Mouse (Mus musculus) liver, embryonic 11.5 days (tissue): ENCODE measurements around the gene Vps11. TPM values are rescaled to one million over a fixed set of nuclear protein-coding genes. Genes with fewer than 3 reads are reported as not detected.
"Not testable (repeated sequence)": the region's sequence is repeated elsewhere in the genome, so short reads cannot be mapped to it uniquely, and the experiment has no call there.

Source experiments
- ATAC-seq: fragments of 200-750 bp; cut with Nextera tagmentation; replicated peaks from 2 replicates; pipeline ENCODE4 v1.8.0; 2017; ENCODE audit warnings: moderate number of reproducible peaks, mild to moderate bottlenecking, moderate TSS enrichment, moderate library complexity; ENCODE audit not compliant: low FRiP score
- DNase-seq: peaks from one replicate; pipeline ENCODE4 v3.0.0-alpha.2; 2017; ENCODE audit warnings: low spot score
- H3K27ac ChIP-seq: fragments of 300-500 bp; sonication (generic); 2 replicates; pipeline ENCODE4 v1.5.1; 2014; ENCODE audit warnings: mild to moderate bottlenecking, low read depth, low read length, control low read depth
- H3K27me3 ChIP-seq: fragments of 300-500 bp; sonication (generic); replicated peaks from 2 replicates; pipeline ENCODE4 v1.6.1; 2014; ENCODE audit warnings: low read length, mixed read lengths; ENCODE audit not compliant: control insufficient read depth, insufficient read depth
- H3K36me3 ChIP-seq: fragments of 300-500 bp; sonication (generic); 2 replicates; pipeline ENCODE4 v1.6.1; 2014; ENCODE audit warnings: mild to moderate bottlenecking, low read length, moderate library complexity, mixed read lengths; ENCODE audit not compliant: control insufficient read depth, insufficient read depth
- H3K4me1 ChIP-seq: fragments of 300-500 bp; sonication (generic); replicated peaks from 2 replicates; pipeline ENCODE4 v1.6.1; 2014; ENCODE audit warnings: low read length, mixed read lengths; ENCODE audit not compliant: control insufficient read depth, insufficient read depth
- H3K4me2 ChIP-seq: fragments of 300-500 bp; sonication (generic); 2 replicates; pipeline ENCODE4 v1.6.1; 2014; ENCODE audit warnings: mild to moderate bottlenecking, control low read depth, moderate library complexity
- H3K4me3 ChIP-seq: fragments of 300-500 bp; sonication (generic); 2 replicates; pipeline ENCODE4 v1.5.1; 2014; ENCODE audit warnings: low read depth, low read length, control low read depth
- H3K9ac ChIP-seq: fragments of 300-500 bp; sonication (generic); 2 replicates; pipeline ENCODE4 v1.6.1; 2014; ENCODE audit warnings: low read depth, low read length, control low read depth
- H3K9me3 ChIP-seq: fragments of 300-500 bp; sonication (generic); 2 replicates; pipeline ENCODE4 v1.6.1; 2016; ENCODE audit warnings: low read length, inconsistent platforms, mixed read lengths; ENCODE audit not compliant: control insufficient read depth
- WGBS: fragments of 180-500 bp; shearing (Covaris S2); extraction: QIAGEN DNeasy Blood & Tissue Kit; methylation state at CpG from one replicate; pipeline ENCODE4 v1.1.7; 2014; 5-methylcytosine and 5-hydroxymethylcytosine counted together
- polyA plus RNA-seq: library from polyadenylated mRNA; unstranded; fragments of >200 nt; fragmentation: Nextera tagmentation; extraction: Ambion mirVana; gene quantifications from 2 replicates; pipeline ENCODE4 v1.2.1, GENCODE M21; 2014

Vps11 gene
- polyA plus RNA-seq, 1 experiment from 2014 or later = 25.2 TPM

DNA sequence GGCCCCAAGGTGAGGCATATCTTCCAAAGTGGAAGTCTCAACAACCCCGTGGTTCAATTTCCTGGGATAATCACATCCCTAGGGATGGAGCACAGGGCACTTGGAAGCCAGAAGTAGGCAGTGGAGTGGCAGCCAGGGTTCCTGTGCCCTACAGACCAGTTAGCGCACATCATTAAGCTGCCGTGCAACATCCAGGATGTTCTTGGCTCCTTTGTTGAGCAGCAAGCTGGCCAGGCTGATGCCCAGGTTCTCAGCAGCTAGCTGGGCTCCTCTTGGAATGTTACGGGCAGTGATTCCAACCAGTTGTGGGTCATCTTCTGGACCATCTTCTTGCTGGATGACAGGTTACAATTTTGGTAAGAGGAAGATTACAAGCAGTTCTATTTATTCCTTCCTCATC lies 25.0 kb downstream of the Vps11 start:
- Histone ChIP-seq H3K36me3 (peaks cover 51% of the 10 kb centered on the region), H3K4me1 (peaks cover 11% of the 10 kb centered on the region; the same call in 1 of the 2 replicates), H3K4me2 (peak overlapping the region; percentile 91), H3K4me3 (peak overlapping the region; percentile 96), H3K27ac (peak overlapping the region; percentile 33; the same call in 1 of the 2 replicates), H3K9ac (peak overlapping the region; percentile 51)
- not testable (repeated sequence) for ATAC-seq, H3K27me3 ChIP-seq, DNase-seq, H3K9me3 ChIP-seq
- 39% methylated on average over 4 of the region's 4 CpGs for WGBS

DNA sequence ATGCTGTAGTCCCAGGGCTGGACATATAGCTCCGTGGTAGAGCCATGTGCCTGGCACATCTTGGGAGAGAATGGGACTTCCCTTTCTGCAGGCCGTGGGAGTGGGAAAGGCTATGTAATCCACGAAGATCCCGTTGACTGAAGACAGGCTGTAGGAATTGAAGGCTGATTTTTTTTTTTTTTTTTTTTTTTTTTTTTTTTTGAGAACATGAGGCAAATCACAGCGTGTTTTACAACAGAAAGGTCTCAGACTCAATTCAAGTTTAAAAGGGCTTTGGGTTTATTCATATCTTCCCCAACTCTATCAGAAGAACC lies 25.4 kb downstream of the Vps11 start:
- peak overlapping the region; percentile 99 for H3K9ac ChIP-seq
- 4% methylated on average over 5 of the region's 5 CpGs for WGBS
- H3K4me3 ChIP-seq = peak overlapping the region; percentile 96
- H3K27me3 ChIP-seq = no peaks in the 10 kb centered on the region
- ATAC-seq = no peak
- peaks cover 11% of the 10 kb centered on the region; the same call in 1 of the 2 replicates for H3K4me1 ChIP-seq
- peak overlapping the region; percentile 91 for H3K4me2 ChIP-seq
- DNase-seq = no peak
- peak overlapping the region; percentile 100 for H3K27ac ChIP-seq
- peaks cover 56% of the 10 kb centered on the region for H3K36me3 ChIP-seq
- no peaks in the 10 kb centered on the region for H3K9me3 ChIP-seq

GRCm38 (mm10) chr9:44335331-44336092 lies 26.0 kb downstream of the Vps11 start:
- H3K27ac ChIP-seq = peak overlapping the region; percentile 100
- under 1% methylated on average over 50 of the region's 50 CpGs for WGBS
- H3K4me3 ChIP-seq = peak overlapping the region; percentile 96
- H3K9ac ChIP-seq = peak overlapping the region; percentile 99
- H3K36me3 ChIP-seq = peaks cover 58% of the 10 kb centered on the region
- H3K9me3 ChIP-seq = no peaks in the 10 kb centered on the region
- peaks cover 11% of the 10 kb centered on the region; the same call in 1 of the 2 replicates for H3K4me1 ChIP-seq
- DNase-seq (peak; percentile 72), ATAC-seq (peak; percentile 6)
- no peaks in the 10 kb centered on the region for H3K27me3 ChIP-seq
- peak overlapping the region; percentile 91 for H3K4me2 ChIP-seq

- Histone ChIP-seq H3K4me1 (peaks cover 8% of the 10 kb centered on the region; the same call in 1 of the 2 replicates), H3K36me3 (peaks cover 54% of the 10 kb centered on the region), H3K4me2 (peak within 1 kb of the TSS; percentile 91), H3K9me3 (no peaks in the 10 kb centered on the region), H3K27me3 (no peaks in the 10 kb centered on the region), H3K4me3 (peak within 1 kb of the TSS; percentile 96), H3K9ac (peak within 1 kb of the TSS; percentile 99), H3K27ac (peak within 1 kb of the TSS; percentile 100)
- under 1% methylated on average over 91 of the region's 91 CpGs for WGBS
- peak; percentile 89 for ATAC-seq
- peak; percentile 99 for DNase-seq
Observed at GRCm38 (mm10) chr9:44334396-44335330, 26.8 kb downstream of the Vps11 start, which contains the start of gene H2afx. TSS of gene H2afx (plus strand) at chr9:44334694.

- ATAC-seq (no peak), DNase-seq (no peak)
- Histone ChIP-seq H3K27me3 (no peaks in the 10 kb centered on the region), H3K36me3 (peaks cover 55% of the 10 kb centered on the region), H3K9me3 (no peaks in the 10 kb centered on the region), H3K4me1 (peaks cover 8% of the 10 kb centered on the region; the same call in 1 of the 2 replicates), H3K27ac (peak overlapping the region; percentile 84; the same call in 1 of the 2 replicates), H3K4me3 (no peak overlapping the region; the same call in 1 of the 2 replicates), H3K9ac (peak overlapping the region; percentile 46), H3K4me2 (peak overlapping the region; percentile 49)
- WGBS = 92% methylated on average over 13 of the region's 13 CpGs
Observed at GRCm38 (mm10) chr9:44332918-44333638, 28.4 kb downstream of the Vps11 start.

DNA sequence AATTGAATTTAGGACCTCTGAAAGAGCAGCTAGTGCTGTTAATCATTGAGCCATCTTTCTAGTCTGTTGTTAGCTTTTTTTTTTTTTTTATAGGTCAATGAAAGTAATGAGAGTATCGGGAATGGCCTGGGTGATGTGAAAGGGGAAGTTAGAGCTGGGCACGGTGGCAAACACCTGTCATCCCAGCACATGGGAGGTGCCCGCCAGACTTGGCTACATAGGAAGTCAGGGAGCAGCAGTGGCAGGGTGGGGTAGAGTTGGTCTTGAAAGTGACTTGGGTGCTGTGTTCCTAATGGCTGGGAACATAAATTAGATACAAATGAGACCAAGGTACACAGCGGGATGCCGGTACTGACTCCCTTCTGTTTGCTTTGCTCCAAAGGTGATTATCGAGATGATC lies 30.7 kb downstream of the Vps11 start:
- peak overlapping the region; percentile 1; the same call in 1 of the 2 replicates for H3K9ac ChIP-seq
- H3K27ac ChIP-seq = no peak overlapping the region
- ATAC-seq (no peak), DNase-seq (no peak)
- no peaks in the 10 kb centered on the region for H3K27me3 ChIP-seq
- no peak overlapping the region for H3K4me2 ChIP-seq
- WGBS = 89% methylated on average over 6 of the region's 6 CpGs
- peaks cover 7% of the 10 kb centered on the region for H3K4me1 ChIP-seq
- H3K36me3 ChIP-seq = peaks cover 40% of the 10 kb centered on the region
- no peaks in the 10 kb centered on the region for H3K9me3 ChIP-seq
- H3K4me3 ChIP-seq = no peak overlapping the region

DNA sequence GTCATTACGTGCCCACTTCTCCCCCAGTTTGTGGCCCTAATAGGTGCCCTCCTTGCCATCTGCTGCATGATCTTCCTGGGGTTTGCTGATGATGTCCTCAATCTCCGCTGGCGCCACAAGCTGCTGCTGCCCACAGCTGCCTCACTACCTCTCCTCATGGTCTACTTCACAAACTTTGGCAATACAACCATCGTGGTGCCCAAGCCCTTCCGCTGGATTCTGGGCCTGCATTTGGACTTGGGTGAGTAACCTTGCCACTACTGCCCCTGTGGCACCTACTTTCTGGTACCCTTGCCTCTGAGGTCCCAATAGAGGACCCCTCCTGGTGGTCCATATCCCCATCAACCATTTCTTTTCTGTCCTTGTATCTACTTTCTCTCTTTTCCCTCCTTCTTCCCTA lies 33.5 kb downstream of the Vps11 start:
- no peaks in the 10 kb centered on the region for H3K9me3 ChIP-seq
- H3K4me1 ChIP-seq = peaks cover 9% of the 10 kb centered on the region
- DNase-seq = no peak
- no peak for ATAC-seq
- H3K36me3 ChIP-seq = peaks cover 31% of the 10 kb centered on the region
- peak overlapping the region; percentile 93; the same call in 1 of the 2 replicates for H3K9ac ChIP-seq
- no peak overlapping the region for H3K27ac ChIP-seq
- H3K4me3 ChIP-seq = peak overlapping the region; percentile 86
- WGBS = 85% methylated on average over 5 of the region's 5 CpGs
- no peaks in the 10 kb centered on the region for H3K27me3 ChIP-seq
- H3K4me2 ChIP-seq = peak overlapping the region; percentile 68
